Mouse (Mus musculus): ENCODE measurements around the gene Casz1. TPM values are rescaled to one million over a fixed set of nuclear protein-coding genes. Genes with fewer than 3 reads are reported as not detected.

Casz1 gene
- total and polyA plus RNA-seq, 3 experiments = 0.02 to 0.27 TPM; not detected in 1

DNA sequence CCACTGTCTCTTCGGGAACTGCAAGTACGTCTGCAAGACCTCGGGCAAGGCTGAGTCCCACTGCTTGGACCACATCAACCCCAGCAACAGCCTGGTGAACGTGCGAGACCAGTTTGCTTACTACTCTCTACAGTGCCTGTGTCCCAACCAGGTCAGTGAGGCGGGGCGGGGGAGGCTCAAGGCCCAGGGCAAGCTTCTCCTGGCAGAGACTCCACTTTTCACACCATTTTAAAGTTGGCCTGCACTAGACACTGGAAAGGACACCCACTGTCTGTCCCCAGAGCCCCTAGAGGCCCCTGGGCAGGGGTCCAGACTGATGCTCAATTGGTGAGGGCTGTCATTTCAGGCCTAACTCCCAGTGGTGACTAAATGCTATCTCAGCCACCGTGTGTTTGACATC, 141.8 kb downstream of the Casz1 start:
- H3K4me1 ChIP-seq (ENCODE audit: insufficient read depth, low read depth, low read length) = 0 out of 2 replicates have a peak, but pooled peaks cover 3% of the 10 kb centered on the region
- DNase-seq (ENCODE audit: low spot score) (no peak), ATAC-seq (ENCODE audit: extremely low read depth, insufficient number of reproducible peaks, low FRiP score, poor library complexity, severe bottlenecking) (no peak)
- TF ChIP-seq GATA2 (IDR thresholded peaks at IDR 0.05; ENCODE audit: borderline replicate concordance, low read depth, low read length) (no peak), POLR2AphosphoS5 (IDR thresholded peaks at IDR 0.05; ENCODE audit: insufficient replicate concordance, low read depth, low read length) (no peak), GATA1 (IDR thresholded peaks at IDR 0.05; ENCODE audit: borderline replicate concordance, low read length) (no peak), TAL1 (conservative IDR thresholded peaks at IDR 0.05; ENCODE audit: low read depth, low read length) (no peak), CTCF (IDR thresholded peaks at IDR 0.05; ENCODE audit: low read depth, low read length) (no peak)
- no peaks in the 10 kb centered on the region for H3K36me3 ChIP-seq (replicated peaks)
- peaks cover 9% of the 10 kb centered on the region; the same call in 1 of the 2 replicates for H3K27me3 ChIP-seq (ENCODE audit: insufficient read depth, low read length)
- H3K4me3 ChIP-seq (ENCODE audit: low read depth, low read length) = no peak overlapping the region
- H3K9me3 ChIP-seq (replicated peaks) = no peaks in the 10 kb centered on the region

GRCm38 (mm10) chr4:148947833-148948388, 143.7 kb downstream of the Casz1 start:
- Histone ChIP-seq H3K4me1 (ENCODE audit: insufficient read depth, low read depth, low read length) (0 out of 2 replicates have a peak, but pooled peaks cover 3% of the 10 kb centered on the region), H3K4me3 (ENCODE audit: low read depth, low read length) (no peak overlapping the region), H3K36me3 (replicated peaks) (peaks cover 11% of the 10 kb centered on the region), H3K9me3 (replicated peaks) (peaks cover 8% of the 10 kb centered on the region; the same call in 1 of the 2 replicates), H3K27me3 (ENCODE audit: insufficient read depth, low read length) (peaks cover 3% of the 10 kb centered on the region; the same call in 1 of the 2 replicates)
- no peak for ATAC-seq (ENCODE audit: extremely low read depth, insufficient number of reproducible peaks, low FRiP score, poor library complexity, severe bottlenecking)
- no peak for DNase-seq (ENCODE audit: low spot score)
- TF ChIP-seq POLR2AphosphoS5 (IDR thresholded peaks at IDR 0.05; ENCODE audit: insufficient replicate concordance, low read depth, low read length) = no peak
- no peak for TF ChIP-seq GATA1 (IDR thresholded peaks at IDR 0.05; ENCODE audit: borderline replicate concordance, low read length)
- no peak for TF ChIP-seq GATA2 (IDR thresholded peaks at IDR 0.05; ENCODE audit: borderline replicate concordance, low read depth, low read length)

DNA sequence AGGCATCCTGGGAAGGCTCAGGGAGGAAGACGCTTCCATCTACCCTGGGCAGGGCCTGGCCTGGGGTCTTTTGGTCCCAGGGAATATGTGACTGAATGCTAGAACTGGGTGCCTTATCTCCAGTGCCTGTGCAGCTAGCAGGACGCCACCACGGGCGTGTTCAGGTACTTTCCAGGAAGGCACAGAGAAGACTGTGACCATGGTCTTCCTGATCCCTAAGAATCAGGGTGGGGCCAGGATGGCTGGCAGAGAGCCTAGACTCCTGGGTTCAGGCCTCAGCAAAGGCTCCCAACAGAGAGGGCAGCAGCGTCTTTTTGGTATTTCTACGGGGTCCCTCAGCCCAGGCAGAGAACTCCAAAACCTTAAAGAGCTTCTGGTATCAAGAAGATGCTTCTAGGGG, 146.3 kb downstream of the Casz1 start:
- H3K27me3 ChIP-seq (ENCODE audit: insufficient read depth, low read length) = peaks cover 3% of the 10 kb centered on the region; the same call in 1 of the 2 replicates
- H3K4me3 ChIP-seq (ENCODE audit: low read depth, low read length) = no peak overlapping the region
- H3K4me1 ChIP-seq (ENCODE audit: insufficient read depth, low read depth, low read length) = 0 out of 2 replicates have a peak, but pooled peaks cover 3% of the 10 kb centered on the region
- DNase-seq (ENCODE audit: low spot score) (no peak), ATAC-seq (ENCODE audit: extremely low read depth, insufficient number of reproducible peaks, low FRiP score, poor library complexity, severe bottlenecking) (no peak)
- H3K9me3 ChIP-seq (replicated peaks) = peaks cover 8% of the 10 kb centered on the region; the same call in 1 of the 2 replicates
- TF ChIP-seq CTCF (IDR thresholded peaks at IDR 0.05; ENCODE audit: low read depth, low read length) (no peak), GATA1 (IDR thresholded peaks at IDR 0.05; ENCODE audit: borderline replicate concordance, low read length) (no peak), POLR2AphosphoS5 (IDR thresholded peaks at IDR 0.05; ENCODE audit: insufficient replicate concordance, low read depth, low read length) (no peak), TAL1 (conservative IDR thresholded peaks at IDR 0.05; ENCODE audit: low read depth, low read length) (no peak), GATA2 (IDR thresholded peaks at IDR 0.05; ENCODE audit: borderline replicate concordance, low read depth, low read length) (no peak)
- H3K36me3 ChIP-seq (replicated peaks) = peaks cover 25% of the 10 kb centered on the region

DNA sequence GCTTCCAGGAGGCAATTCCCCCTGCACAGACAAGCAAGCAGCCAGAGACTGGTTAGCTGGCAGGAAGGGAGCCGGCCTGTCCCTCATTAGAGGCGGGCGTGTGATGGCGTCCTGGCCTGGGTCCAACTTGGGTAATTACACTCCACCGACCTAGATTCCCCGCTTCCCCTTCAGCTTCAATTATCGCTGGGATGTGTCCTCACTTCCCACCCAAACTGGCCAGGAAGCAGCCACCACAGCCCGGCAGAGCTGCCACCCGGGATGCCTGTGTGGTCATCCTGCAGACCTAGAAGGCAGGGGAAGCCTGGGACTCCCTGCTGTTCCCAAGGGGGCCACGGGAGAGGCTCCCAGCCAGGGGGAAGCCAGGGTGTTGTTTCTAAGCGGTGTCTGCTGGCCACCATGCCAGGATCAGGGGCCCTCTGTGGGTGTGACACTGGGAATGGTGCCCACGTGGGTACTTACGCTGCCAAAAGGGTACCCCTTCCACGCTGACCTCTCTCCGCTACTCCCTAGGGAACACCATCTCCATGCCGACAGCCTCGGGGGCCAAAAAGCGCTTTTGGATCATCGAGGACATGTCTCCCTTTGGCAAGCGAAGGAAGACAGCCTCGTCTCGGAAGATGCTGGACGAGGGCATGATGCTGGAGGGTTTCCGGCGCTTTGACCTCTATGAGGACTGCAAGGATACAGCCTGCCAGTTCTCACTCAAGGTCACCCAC, 146.9 kb downstream of the Casz1 start:
- H3K4me1 ChIP-seq (ENCODE audit: insufficient read depth, low read depth, low read length) = 0 out of 2 replicates have a peak, but pooled peaks cover 3% of the 10 kb centered on the region
- H3K27me3 ChIP-seq (ENCODE audit: insufficient read depth, low read length) = peaks cover 3% of the 10 kb centered on the region; the same call in 1 of the 2 replicates
- H3K36me3 ChIP-seq (replicated peaks) = peaks cover 29% of the 10 kb centered on the region
- peaks cover 8% of the 10 kb centered on the region; the same call in 1 of the 2 replicates for H3K9me3 ChIP-seq (replicated peaks)
- ATAC-seq (ENCODE audit: extremely low read depth, insufficient number of reproducible peaks, low FRiP score, poor library complexity, severe bottlenecking) (no peak), DNase-seq (ENCODE audit: low spot score) (no peak)
- TF ChIP-seq GATA1 (IDR thresholded peaks at IDR 0.05; ENCODE audit: borderline replicate concordance, low read length) = no peak
- TF ChIP-seq CTCF (IDR thresholded peaks at IDR 0.05; ENCODE audit: low read depth, low read length) = no peak
- H3K4me3 ChIP-seq (ENCODE audit: low read depth, low read length) = no peak overlapping the region

DNA sequence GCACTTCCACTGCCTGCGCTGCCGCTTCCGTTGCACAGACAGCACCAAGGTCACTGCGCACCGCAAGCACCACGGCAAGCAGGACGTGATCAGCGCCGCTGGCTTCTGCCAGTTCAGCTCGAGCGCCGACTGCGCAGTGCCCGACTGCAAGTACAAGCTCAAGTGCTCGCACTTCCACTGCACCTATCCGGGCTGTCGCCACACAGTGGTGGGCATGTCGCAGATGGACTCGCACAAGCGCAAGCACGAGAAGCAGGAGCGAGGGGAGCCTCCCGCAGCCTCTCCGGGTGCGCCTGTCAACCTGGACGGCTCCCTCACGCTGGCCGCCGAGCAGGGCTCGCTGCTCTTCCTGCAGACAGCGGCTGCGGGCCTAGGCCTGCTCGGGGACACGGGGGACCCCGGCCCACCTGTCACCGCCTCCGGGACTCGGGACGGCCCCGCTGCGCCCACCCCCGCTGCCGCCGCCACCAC, 147.6 kb downstream of the Casz1 start:
- H3K36me3 ChIP-seq (replicated peaks) = peaks cover 36% of the 10 kb centered on the region
- no peak overlapping the region for H3K4me3 ChIP-seq (ENCODE audit: low read depth, low read length)
- peaks cover 3% of the 10 kb centered on the region; the same call in 1 of the 2 replicates for H3K27me3 ChIP-seq (ENCODE audit: insufficient read depth, low read length)
- ATAC-seq (ENCODE audit: extremely low read depth, insufficient number of reproducible peaks, low FRiP score, poor library complexity, severe bottlenecking) = no peak
- peaks cover 8% of the 10 kb centered on the region; the same call in 1 of the 2 replicates for H3K9me3 ChIP-seq (replicated peaks)
- TF ChIP-seq POLR2AphosphoS5 (IDR thresholded peaks at IDR 0.05; ENCODE audit: insufficient replicate concordance, low read depth, low read length) (no peak), TAL1 (conservative IDR thresholded peaks at IDR 0.05; ENCODE audit: low read depth, low read length) (no peak), CTCF (IDR thresholded peaks at IDR 0.05; ENCODE audit: low read depth, low read length) (no peak), GATA1 (IDR thresholded peaks at IDR 0.05; ENCODE audit: borderline replicate concordance, low read length) (no peak), GATA2 (IDR thresholded peaks at IDR 0.05; ENCODE audit: borderline replicate concordance, low read depth, low read length) (no peak)
- DNase-seq (ENCODE audit: low spot score) = no peak
- H3K4me1 ChIP-seq (ENCODE audit: insufficient read depth, low read depth, low read length) = 0 out of 2 replicates have a peak, but pooled peaks cover 2% of the 10 kb centered on the region
